Mouse (Mus musculus) embryonic fibroblast, embryonic 13.5 days (primary cell): ENCODE measurements around the gene Siglec1. TPM values are rescaled to one million over a fixed set of nuclear protein-coding genes. Genes with fewer than 3 reads are reported as not detected.

Experiments used
- H3K27ac ChIP-seq: 2 replicates; pipeline ENCODE4 v1.5.1; 2012; ENCODE audit warnings: low read length, control low read depth, inconsistent platforms; ENCODE audit not compliant: insufficient read depth
- H3K4me1 ChIP-seq: 2 replicates; pipeline ENCODE4 v1.6.1; 2011; ENCODE audit warnings: low read length; ENCODE audit not compliant: control insufficient read depth, insufficient read depth
- H3K4me3 ChIP-seq: 2 replicates; pipeline ENCODE4 v1.5.1; 2011; ENCODE audit warnings: mild to moderate bottlenecking, control low read depth, low read length; ENCODE audit not compliant: insufficient read depth
- CTCF ChIP-seq: IDR thresholded peaks from 2 replicates; pipeline ENCODE4 v1.5.1; 2011; ENCODE audit warnings: mild to moderate bottlenecking, control low read depth, low read length, moderate library complexity, borderline replicate concordance; ENCODE audit not compliant: insufficient read depth
- POLR2A ChIP-seq: IDR thresholded peaks from 2 replicates; pipeline ENCODE4 v1.6.1; 2011; ENCODE audit warnings: low read depth, mild to moderate bottlenecking, control low read depth, low read length, moderate library complexity
- polyA plus RNA-seq: library from polyadenylated mRNA; stranded (reverse); fragments of >200 nt; gene quantifications from 2 replicates; pipeline ENCODE4 v1.2.4, GENCODE M21; 2011; ENCODE audit warnings: low read depth; ENCODE audit not compliant: missing spikeins, insufficient read length

The Siglec1 gene
- polyA plus RNA-seq, 1 experiment, result 0.70 TPM

DNA sequence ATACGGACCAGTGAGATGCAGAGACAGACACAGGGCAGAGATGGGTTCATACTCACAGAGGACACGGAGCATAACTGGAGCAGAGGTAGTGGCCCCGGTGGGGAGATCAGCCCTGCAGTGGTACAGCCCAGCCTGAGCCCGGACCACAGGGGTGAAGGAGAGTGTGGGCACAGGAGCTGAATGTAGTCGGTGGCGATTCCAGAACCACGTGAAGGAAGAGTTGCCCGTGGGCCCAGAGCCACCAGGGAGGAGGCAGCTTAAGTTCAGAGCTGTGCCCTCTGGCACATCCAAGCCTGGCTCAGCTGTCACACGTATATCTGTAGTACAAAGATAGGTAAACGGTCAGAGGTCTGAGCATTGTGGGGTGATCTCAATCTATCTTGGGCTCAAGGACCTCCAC lies 14.0 kb downstream of the Siglec1 start:
- Histone ChIP-seq H3K4me1 (no peaks in the 10 kb centered on the region), H3K4me3 (no peak overlapping the region), H3K27ac (no peak overlapping the region)
- TF ChIP-seq POLR2A (no peak), CTCF (no peak)

DNA sequence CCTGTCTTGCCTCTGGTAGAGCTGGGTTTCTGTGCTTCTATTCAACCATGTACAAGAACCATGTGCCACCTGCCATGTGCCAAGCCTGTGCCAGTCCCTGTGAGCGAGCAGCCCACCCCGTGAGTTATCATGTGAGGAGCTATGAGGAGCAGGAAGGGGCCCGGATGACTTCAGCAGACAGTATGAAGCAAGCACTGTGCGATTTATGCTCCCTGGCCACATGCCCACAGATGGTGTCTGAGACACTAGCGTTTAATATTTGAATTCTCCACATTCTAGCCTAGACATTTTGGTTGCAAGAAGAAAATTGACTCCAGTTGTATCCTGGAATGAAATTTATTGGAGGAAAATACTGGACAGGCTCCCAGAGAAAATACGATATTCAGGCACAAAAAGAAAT lies 19.1 kb downstream of the Siglec1 start:
- peaks cover 3% of the 10 kb centered on the region; the same call in 1 of the 2 replicates for H3K4me1 ChIP-seq
- no peak for TF ChIP-seq POLR2A
- no peak for TF ChIP-seq CTCF
- H3K27ac ChIP-seq, result peak overlapping the region; percentile 50
- no peak overlapping the region for H3K4me3 ChIP-seq

DNA sequence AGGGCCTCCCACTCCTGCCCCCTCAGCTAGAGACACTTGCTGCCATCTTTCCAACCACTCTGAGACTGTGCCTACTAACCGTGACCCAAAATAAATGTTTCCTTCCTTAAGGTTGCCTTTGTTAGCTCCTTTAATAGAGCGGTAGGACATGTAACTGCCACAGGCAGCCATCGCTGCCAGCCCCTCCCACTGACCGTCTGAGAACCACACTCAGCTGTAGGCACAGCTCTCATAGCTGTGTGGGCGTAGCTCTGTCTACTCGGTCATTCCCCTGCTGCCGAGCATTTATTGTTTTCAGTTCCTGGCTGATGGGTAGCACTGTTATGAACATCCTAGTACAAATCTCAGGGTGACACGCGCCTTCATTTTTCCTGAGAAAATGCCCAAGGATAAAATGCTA lies 20.2 kb downstream of the Siglec1 start:
- Histone ChIP-seq H3K4me1 (peaks cover 5% of the 10 kb centered on the region; the same call in 1 of the 2 replicates), H3K27ac (no peak overlapping the region), H3K4me3 (no peak overlapping the region)
- TF ChIP-seq POLR2A (no peak), CTCF (no peak)

DNA sequence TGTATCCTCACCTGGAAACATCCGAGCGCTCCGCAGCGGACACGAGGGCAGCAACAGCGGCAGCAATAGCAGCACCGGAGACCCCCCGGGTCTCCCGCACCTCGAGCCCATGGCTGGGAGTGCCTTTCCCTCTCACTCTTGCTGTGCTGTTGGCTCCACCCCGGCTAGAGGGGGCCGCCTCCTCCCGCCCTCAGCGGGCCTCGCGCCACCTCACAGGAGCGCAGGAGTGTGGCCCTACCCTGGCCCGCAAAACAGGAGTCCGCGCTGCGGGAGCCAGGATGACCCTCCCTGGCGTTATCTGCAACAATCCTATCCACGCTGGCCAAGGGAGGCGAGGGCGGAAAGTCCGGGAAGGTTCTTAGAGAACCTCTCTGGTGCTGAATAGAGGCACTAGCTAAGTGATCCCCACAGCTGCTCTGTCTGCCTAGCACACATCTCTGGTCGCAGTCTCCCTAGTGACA lies 23.1 kb downstream of the Siglec1 start, which contains the start of gene Adam33:
Gene Adam33 (minus strand): TSS at position 411 of the 461 bp plus-strand sequence.
- peaks cover 12% of the 10 kb centered on the region for H3K4me1 ChIP-seq
- H3K4me3 ChIP-seq, result peak within 1 kb of the TSS; percentile 15
- no peak within 1 kb of the TSS for H3K27ac ChIP-seq
- 0 out of 2 replicates have a peak, but pooled peaks have one; percentile 12 for TF ChIP-seq POLR2A
- no peak for TF ChIP-seq CTCF

DNA sequence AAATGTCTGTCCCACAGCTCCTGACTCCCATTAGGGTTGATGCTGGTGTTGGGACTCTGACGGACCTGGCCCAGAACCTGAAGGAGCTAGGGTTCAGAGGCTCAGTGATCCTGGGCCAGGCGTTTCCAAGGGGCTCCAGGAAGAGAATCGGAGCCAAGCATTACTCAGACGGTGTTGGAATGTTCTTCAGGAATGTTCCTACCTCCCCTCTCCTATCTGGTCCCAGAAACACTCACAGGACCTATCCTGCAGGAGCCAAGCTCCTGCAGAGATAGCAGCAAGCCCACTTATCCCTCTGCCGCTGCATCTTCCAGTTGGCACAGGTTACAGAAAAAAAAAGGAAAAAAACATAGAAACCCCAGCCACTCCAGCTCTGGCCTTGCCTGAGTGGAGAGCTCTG lies 25.0 kb downstream of the Siglec1 start:
- Histone ChIP-seq H3K4me3 (no peak overlapping the region), H3K4me1 (peaks cover 9% of the 10 kb centered on the region; the same call in 1 of the 2 replicates), H3K27ac (peak overlapping the region; percentile 78)
- no peak for TF ChIP-seq POLR2A
- TF ChIP-seq CTCF, result no peak

DNA sequence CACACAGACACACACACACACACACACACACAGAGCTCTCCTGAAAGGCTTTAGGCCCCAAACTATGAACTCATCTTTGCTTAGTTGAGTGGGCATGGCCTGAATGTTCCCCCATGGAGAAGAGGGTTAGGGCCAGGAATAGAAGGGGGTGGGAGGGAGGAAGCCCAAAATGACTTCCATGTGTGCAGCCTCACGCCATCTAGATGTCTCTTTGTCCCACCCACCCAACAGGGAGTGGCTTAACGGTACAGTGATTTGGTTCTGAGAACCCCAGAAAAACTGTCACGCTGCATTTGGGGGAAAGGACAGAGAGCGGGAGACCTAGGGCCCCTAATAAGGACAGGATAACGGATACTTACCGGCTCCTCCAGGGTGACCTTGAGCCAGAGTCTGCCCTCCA lies 25.8 kb downstream of the Siglec1 start:
- TF ChIP-seq POLR2A (peak; percentile 51; the same call in 1 of the 2 replicates), CTCF (no peak)
- Histone ChIP-seq H3K27ac (peak overlapping the region; percentile 78), H3K4me3 (no peak overlapping the region), H3K4me1 (peaks cover 9% of the 10 kb centered on the region; the same call in 1 of the 2 replicates)

DNA sequence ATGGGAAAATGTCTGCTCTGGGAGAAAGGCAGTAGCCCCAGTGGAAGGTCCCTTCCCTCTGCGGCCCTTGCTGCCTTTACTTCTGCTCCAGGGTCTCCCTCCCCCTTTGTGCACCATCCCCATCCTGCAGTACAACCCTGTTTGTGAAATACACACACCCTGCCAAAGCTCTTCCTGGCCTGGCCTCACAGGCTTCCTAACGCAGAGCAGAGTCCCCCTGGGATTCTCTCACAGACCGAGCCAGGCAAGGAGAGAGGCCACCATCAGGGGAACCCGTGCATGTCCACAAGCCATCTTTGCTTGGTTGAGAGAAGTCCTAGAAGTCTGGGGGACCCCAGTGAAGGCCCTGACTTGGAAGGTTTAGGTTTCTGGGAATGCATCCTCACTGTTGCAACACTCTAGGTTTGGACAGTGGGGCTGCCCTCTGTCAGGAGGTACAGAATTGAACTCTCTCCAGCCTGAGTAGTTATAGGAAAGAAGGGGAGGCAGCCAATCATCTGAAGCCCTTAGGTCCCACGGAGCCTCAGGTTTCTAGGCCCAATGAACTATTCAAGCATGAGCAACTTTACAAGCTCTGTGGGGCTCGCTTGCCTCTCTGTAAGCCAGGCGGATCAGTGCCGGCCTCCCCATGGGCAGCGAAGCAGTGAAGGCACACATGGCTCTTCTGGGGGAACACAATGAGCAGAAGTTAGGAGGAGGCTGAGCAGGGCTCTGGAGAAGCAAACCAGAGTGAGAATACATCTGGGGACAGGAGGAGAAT lies 26.6 kb downstream of the Siglec1 start:
- TF ChIP-seq CTCF (no peak), POLR2A (no peak)
- peaks cover 9% of the 10 kb centered on the region; the same call in 1 of the 2 replicates for H3K4me1 ChIP-seq
- peak overlapping the region; percentile 35 for H3K27ac ChIP-seq
- H3K4me3 ChIP-seq, result no peak overlapping the region

DNA sequence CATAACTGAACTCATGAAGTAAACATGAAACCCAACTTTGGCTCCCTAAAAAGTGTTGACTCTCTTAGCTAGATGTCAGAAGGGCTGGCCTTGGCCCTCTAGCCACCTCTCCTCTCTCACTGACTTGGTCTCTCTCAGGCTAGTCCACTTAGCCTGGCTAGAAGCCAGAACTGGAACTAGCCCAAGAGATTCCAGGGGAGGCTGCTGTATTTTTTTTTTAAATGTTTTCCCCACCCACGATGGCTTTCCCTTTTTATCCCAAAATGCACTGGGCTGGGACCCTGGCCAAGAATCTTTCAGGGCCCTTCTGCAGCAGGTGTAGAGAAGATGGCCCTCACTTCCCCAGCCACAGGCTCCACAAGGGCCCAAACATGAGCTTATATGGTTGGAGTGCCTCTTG lies 27.2 kb downstream of the Siglec1 start:
- peaks cover 9% of the 10 kb centered on the region for H3K4me1 ChIP-seq
- peak overlapping the region; percentile 35; the same call in 1 of the 2 replicates for H3K27ac ChIP-seq
- TF ChIP-seq POLR2A (no peak), CTCF (no peak)
- no peak overlapping the region for H3K4me3 ChIP-seq

DNA sequence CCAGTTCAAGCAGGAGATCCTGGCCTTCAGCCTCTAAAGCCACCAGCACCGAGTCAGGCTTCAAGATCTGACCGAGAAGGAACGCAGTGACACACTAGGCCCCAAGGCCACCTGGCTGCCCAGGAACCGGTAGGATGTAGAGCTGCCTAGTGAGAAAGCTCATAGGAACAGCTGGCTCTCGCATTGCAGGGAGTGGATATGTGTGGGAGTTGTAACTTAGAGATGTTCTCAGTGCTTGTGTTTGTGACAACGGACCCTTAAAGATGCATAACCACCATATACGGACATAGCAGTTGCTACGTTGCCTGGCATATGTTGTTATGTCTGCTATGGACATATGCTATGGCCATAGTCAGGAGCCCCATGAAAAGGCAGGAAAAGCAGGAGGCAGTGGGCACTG lies 27.9 kb downstream of the Siglec1 start:
- no peak for TF ChIP-seq POLR2A
- no peak for TF ChIP-seq CTCF
- Histone ChIP-seq H3K27ac (no peak overlapping the region), H3K4me3 (no peak overlapping the region), H3K4me1 (peaks cover 13% of the 10 kb centered on the region)

DNA sequence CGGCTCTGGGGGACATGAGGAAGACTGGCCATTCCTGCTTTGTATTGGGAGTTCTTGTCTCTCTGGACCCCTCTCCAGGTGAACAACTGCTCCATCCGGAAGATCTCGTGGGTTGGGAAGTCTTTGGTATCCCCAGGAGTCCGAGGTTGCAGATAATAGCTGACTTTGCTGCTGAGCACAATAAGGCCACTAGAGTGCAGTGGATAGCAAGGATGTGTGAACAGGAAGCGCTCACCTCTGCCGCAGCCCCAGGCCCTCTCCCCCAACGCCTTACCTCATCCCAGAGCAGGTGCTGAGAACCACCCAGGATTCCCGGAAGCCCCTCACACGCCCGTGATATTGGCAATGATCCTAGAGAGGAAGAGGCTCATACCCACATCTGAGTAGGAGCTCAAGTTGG lies 30.4 kb downstream of the Siglec1 start:
- no peak overlapping the region for H3K4me3 ChIP-seq
- peak; percentile 63 for TF ChIP-seq CTCF
- no peak for TF ChIP-seq POLR2A
- peaks cover 11% of the 10 kb centered on the region for H3K4me1 ChIP-seq
- H3K27ac ChIP-seq, result no peak overlapping the region
